Mouse (Mus musculus): ENCODE results near the gene Sipa1l1.

DNA sequence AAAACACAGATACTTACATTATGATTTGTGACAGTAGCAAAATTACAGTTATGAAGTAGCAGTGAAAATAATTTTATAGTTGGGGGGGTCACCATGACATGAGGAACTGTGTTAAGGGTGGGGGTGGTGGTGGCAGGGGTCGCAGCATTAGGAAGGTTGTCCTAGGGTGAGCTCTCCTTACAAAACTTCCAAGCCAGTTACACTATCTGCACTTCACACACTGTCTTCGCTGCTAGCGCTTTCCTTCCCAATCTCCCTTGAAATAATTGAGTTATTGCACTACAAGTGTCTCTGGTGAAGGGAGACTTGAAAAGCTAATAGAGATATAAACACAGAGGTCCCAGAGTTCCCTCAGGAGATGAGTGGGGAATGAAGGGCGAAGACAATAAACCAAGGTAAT, 329.6 kb downstream of the Sipa1l1 start:
- TF ChIP-seq POLR2A (IDR thresholded peaks at IDR 0.05; ENCODE audit: borderline replicate concordance, low read depth, low read length), result no peak
- TF ChIP-seq CTCF (IDR thresholded peaks at IDR 0.05; ENCODE audit: low read depth, low read length), result no peak

All from bone marrow macrophage, adult 2 months (primary cell).